Mouse (Mus musculus) lung, adult 2 months (tissue): ENCODE data around the gene Tpp1.

Source experiments
- CTCF ChIP-seq: fragments of 200-500 bp; IDR thresholded peaks from 2 replicates; pipeline ENCODE4 v1.5.1; 2011; ENCODE audit warnings: mild to moderate bottlenecking, low read length, control low read depth; ENCODE audit not compliant: insufficient read depth
- POLR2A ChIP-seq: fragments of 200-500 bp; IDR thresholded peaks from 2 replicates; pipeline ENCODE4 v1.6.1; 2011; ENCODE audit warnings: low read depth, mild to moderate bottlenecking, control low read depth, low read length, borderline replicate concordance; ENCODE audit errors: extremely low read depth

DNA sequence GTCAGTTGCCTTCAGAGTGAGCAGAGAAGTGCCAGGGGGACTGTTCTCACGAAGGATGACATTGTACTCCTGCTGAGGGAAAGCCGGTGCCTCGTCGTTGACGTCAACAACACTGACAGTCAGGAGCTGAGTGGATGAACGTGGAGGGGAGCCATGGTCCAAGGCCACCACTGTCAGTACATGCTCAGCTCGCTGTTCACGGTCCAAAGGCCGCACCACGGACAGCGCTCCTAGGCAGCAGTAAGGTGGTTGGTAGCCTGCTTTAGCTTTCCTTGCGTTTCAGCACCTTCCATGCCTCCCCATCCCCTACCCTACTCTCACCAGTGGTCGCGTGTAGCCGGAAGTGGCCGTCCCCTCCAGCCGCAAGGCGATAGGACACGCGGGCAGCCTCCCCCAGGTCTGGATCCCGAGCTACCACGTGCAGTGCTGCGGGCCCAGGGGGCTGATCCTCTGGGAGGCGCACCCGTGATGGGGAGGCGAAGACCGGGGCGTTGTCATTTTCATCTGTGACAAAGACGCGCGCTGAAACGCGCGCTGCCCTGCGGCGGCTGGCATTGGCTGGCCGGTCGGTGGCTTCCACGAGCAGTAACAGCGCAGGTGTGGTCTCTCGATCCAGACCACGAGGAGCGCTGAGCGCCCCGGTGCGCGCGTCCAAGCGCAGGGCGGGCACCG, 9.9 kb upstream of the Tpp1 start:
- TF ChIP-seq POLR2A (no peak), CTCF (no peak)
